Mouse (Mus musculus) heart, embryonic 12.5 days (tissue): ENCODE results near the gene Plpp7. TPM values are rescaled to one million over a fixed set of nuclear protein-coding genes. Genes with fewer than 3 reads are reported as not detected.
A peak's percentile ranks its signal among the peaks of the same experiment; 100 is the strongest.

ENCODE experiments used
- ATAC-seq: fragments of 200-750 bp; cut with Nextera tagmentation; 2 replicates; pipeline ENCODE4 v1.8.0; 2017; ENCODE audit warnings: moderate TSS enrichment, moderate library complexity; ENCODE audit not compliant: insufficient number of reproducible peaks, low FRiP score
- H3K27ac ChIP-seq: fragments of 300-500 bp; sonication (generic); 2 replicates; pipeline ENCODE4 v1.5.1; 2016; ENCODE audit warnings: mild to moderate bottlenecking, moderate library complexity; ENCODE audit not compliant: poor library complexity, severe bottlenecking
- H3K27me3 ChIP-seq: fragments of 300-500 bp; sonication (generic); replicated peaks from 2 replicates; pipeline ENCODE4 v1.6.1; 2016; ENCODE audit warnings: mild to moderate bottlenecking, moderate library complexity
- H3K36me3 ChIP-seq: fragments of 300-500 bp; sonication (generic); 2 replicates; pipeline ENCODE4 v1.6.1; 2016; ENCODE audit warnings: mild to moderate bottlenecking, moderate library complexity
- H3K4me1 ChIP-seq: fragments of 300-500 bp; sonication (generic); replicated peaks from 2 replicates; pipeline ENCODE4 v1.6.1; 2016; ENCODE audit warnings: mild to moderate bottlenecking
- H3K4me2 ChIP-seq: fragments of 300-500 bp; sonication (generic); 2 replicates; pipeline ENCODE4 v1.6.1; 2016; ENCODE audit warnings: mild to moderate bottlenecking, moderate library complexity
- H3K4me3 ChIP-seq: fragments of 300-500 bp; sonication (generic); 2 replicates; pipeline ENCODE4 v1.5.1; 2016; ENCODE audit warnings: mild to moderate bottlenecking
- H3K9ac ChIP-seq: fragments of 300-500 bp; sonication (generic); 2 replicates; pipeline ENCODE4 v1.6.1; 2016; ENCODE audit warnings: mild to moderate bottlenecking, moderate library complexity
- H3K9me3 ChIP-seq: fragments of 300-500 bp; sonication (generic); replicated peaks from 2 replicates; pipeline ENCODE4 v1.6.1; 2016; ENCODE audit warnings: mild to moderate bottlenecking, moderate library complexity
- WGBS: fragments of 180-500 bp; shearing (Covaris S2); methylation state at CpG from one replicate; pipeline ENCODE4 v1.1.7; 2016; 5-methylcytosine and 5-hydroxymethylcytosine counted together
- polyA plus RNA-seq: library from polyadenylated mRNA; unstranded; fragments of >200 nt; fragmentation: Nextera tagmentation; extraction: Ambion mirVana; gene quantifications from 2 replicates; pipeline ENCODE4 v1.2.1, GENCODE M21; 2016

Plpp7 gene
- polyA plus RNA-seq = 11.4 and 13.6 TPM in 2 replicates

DNA sequence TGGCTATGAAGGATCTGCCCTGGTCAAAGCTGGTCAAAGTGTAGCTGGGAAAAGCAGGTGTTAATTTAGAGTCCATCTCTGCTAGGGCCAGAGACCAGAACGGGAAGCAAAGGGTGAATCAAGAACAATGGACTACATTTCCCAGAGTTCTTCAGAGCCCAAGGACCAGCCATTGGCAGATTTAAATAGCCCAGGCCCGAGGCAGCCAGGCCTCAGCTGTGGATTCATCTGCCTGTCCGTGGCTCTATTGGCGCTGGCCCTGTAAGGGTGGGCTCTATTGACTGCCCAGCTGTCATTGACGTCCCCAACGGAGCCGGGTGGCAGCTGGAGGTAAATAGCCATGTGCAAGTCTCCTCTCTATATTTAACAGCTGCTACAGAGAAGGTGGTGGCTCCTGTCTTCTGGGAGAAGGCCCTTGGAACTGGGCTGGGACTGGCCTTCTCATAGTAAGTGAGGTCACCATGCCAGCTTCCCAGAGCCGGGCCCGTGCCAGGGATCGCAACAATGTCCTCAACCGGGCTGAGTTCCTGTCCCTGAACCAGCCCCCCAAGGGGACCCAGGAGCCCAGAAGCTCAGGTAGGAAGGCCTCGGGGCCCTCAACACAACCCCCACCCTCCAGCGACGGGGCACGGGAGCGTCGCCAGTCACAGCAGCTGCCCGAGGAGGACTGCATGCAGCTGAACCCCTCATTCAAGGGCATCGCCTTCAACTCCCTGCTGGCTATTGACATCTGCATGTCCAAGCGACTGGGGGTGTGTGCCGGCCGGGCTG lies at the start of gene Plpp7:
Plpp7 (plus strand) TSS at position 178 of the 771 bp plus-strand sequence.
- Histone ChIP-seq H3K4me2 (peak within 1 kb of the TSS; percentile 78), H3K36me3 (peaks cover 17% of the 10 kb centered on the region), H3K4me3 (peak within 1 kb of the TSS; percentile 50), H3K27ac (peak within 1 kb of the TSS; percentile 68), H3K9ac (peak within 1 kb of the TSS; percentile 86), H3K4me1 (peaks cover 23% of the 10 kb centered on the region), H3K9me3 (peaks cover 1% of the 10 kb centered on the region; the same call in 1 of the 2 replicates), H3K27me3 (no peaks in the 10 kb centered on the region)
- WGBS = 42% methylated on average over 22 of the region's 22 CpGs
- ATAC-seq = peak; percentile 66

DNA sequence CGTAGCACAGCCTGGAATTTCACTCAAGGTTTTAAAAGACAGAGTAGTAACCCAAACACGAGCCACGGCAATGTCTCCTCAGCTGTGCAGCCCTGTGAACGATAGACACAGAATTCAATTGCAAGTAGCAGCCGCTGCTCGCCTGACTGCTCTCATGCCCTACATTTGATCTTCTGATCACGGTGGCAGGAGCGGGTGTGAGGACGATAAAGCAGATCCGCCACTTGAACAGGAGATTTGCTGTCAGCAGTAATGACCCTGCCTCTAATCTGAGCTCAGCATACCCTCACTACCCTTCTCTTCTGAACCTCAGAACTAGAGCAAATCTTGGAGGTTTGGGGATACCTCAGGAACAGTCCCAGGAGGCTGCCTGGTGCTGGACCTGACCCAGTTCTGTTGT lies 49.3 kb upstream of the Plpp7 start:
- no peaks in the 10 kb centered on the region for H3K9me3 ChIP-seq
- 45% methylated on average over 10 of the region's 10 CpGs for WGBS
- no peak for ATAC-seq
- H3K4me2 ChIP-seq = peak overlapping the region; percentile 8; the same call in 1 of the 2 replicates
- peaks cover 73% of the 10 kb centered on the region for H3K36me3 ChIP-seq
- H3K27ac ChIP-seq = peak overlapping the region; percentile 93
- no peaks in the 10 kb centered on the region for H3K27me3 ChIP-seq
- H3K4me3 ChIP-seq = no peak overlapping the region
- peaks cover 45% of the 10 kb centered on the region for H3K4me1 ChIP-seq
- no peak overlapping the region for H3K9ac ChIP-seq

DNA sequence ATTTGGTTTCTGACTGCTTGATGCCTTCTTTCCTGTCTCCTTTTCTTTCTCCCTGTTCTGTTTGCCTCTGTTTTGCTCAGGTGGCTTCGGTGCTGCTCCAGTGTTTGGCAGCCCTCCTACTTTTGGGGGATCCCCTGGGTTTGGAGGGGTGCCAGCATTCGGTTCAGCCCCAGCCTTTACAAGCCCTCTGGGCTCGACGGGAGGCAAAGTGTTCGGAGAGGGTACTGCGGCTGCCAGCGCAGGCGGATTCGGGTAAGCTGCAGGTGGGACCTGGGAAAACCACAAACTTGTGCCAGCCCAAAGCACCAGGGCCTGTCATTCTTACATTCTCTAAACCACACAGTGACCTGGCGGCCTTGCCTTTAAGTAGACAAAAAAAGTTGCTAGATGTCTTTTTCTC lies 48.0 kb upstream of the Plpp7 start:
- H3K9ac ChIP-seq = 0 out of 2 replicates have a peak overlapping the region, but pooled peaks have one; percentile 16

DNA sequence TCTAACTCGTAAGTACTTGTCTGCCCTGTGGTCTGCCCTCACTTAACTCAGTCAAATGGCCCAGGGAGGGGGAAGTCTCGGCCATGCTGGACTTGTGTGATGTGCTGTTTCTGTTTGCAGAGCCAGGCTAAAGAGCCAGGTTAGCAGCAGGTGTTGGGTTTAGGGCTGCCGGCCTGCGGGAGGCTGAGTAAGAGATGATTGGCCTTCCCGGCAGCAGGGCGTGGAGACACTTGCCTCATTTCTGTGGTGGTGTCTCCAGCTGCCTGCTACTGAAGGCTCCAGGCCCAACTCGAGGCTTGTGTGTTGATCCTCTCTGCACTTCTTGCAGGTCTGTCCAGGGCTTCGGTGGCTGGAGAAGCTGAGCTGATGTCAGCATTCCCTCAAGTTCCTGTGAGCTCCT lies 43.5 kb upstream of the Plpp7 start:
- ATAC-seq = no peak
- Histone ChIP-seq H3K36me3 (peaks cover 65% of the 10 kb centered on the region), H3K4me1 (peaks cover 62% of the 10 kb centered on the region), H3K27me3 (no peaks in the 10 kb centered on the region), H3K4me3 (no peak overlapping the region), H3K4me2 (no peak overlapping the region), H3K9ac (no peak overlapping the region), H3K9me3 (no peaks in the 10 kb centered on the region), H3K27ac (0 out of 2 replicates have a peak overlapping the region, but pooled peaks have one; percentile 11)
- WGBS = 58% methylated on average over 8 of the region's 8 CpGs

More for the DNA sequence above, 48.0 kb upstream of the Plpp7 start:
- Histone ChIP-seq H3K4me2 (no peak overlapping the region), H3K4me1 (peaks cover 55% of the 10 kb centered on the region), H3K36me3 (peaks cover 78% of the 10 kb centered on the region), H3K27ac (peak overlapping the region; percentile 63), H3K9me3 (no peaks in the 10 kb centered on the region), H3K27me3 (no peaks in the 10 kb centered on the region), H3K4me3 (no peak overlapping the region)
- ATAC-seq = no peak
- 80% methylated on average over 10 of the region's 10 CpGs for WGBS

DNA sequence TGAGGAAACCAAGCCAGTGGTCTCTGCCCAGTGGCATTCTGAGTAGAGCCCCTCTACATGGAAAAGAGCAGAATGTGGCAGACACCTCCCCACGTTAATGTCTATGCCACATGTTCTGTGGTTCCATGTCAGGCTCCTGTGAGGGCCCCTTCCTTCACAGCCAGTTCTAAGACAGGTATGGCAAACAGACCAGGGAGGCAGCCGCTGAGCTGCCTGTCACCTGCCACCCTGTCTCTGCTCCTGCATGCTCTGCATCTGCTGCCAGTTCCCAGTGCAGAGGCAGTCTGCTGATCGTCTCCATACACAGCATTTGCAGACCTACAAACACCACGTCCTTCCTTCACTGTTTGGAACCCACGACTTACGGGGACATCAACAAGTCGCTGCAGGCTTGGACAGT lies 42.9 kb upstream of the Plpp7 start:
- no peaks in the 10 kb centered on the region for H3K9me3 ChIP-seq
- H3K4me2 ChIP-seq = no peak overlapping the region
- H3K4me3 ChIP-seq = no peak overlapping the region
- no peaks in the 10 kb centered on the region for H3K27me3 ChIP-seq
- ATAC-seq = no peak
- WGBS = 71% methylated on average over 7 of the region's 7 CpGs
- peaks cover 59% of the 10 kb centered on the region for H3K36me3 ChIP-seq
- H3K27ac ChIP-seq = no peak overlapping the region
- peak overlapping the region; percentile 0; the same call in 1 of the 2 replicates for H3K9ac ChIP-seq
- H3K4me1 ChIP-seq = peaks cover 62% of the 10 kb centered on the region

DNA sequence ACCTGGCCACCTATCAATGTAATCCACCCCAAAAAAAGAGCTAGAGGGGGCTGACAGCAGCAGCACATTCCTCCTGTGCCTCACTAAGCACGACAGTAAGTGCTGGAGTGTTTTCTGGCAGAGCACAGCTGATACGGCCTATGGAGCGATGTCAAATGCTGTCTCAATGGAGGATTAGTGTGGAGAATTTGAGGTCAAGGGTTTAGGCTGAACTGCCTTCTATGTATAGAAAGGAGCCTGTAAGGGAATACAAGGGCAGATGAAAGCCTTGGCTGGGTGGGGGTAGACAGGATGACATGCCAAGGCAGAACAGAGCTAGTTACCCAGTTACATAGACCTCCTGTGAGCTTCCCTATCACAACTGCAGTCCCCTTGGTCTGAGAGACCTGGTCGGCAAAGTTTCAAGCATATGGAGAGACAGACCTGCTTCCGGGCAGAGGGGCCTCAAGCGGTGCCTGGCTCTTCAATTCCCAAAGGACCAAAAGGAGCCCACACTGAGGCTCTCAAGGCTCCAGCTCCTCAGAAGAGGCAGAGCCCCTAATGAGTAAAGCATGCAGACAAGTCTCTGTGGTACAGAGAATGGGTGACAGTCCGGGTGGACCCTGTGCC lies 39.9 kb upstream of the Plpp7 start:
- no peak overlapping the region for H3K9ac ChIP-seq
- 0 out of 2 replicates have a peak, but pooled peaks have one; percentile 31 for ATAC-seq
- WGBS = 36% methylated on average over 7 of the region's 7 CpGs

DNA sequence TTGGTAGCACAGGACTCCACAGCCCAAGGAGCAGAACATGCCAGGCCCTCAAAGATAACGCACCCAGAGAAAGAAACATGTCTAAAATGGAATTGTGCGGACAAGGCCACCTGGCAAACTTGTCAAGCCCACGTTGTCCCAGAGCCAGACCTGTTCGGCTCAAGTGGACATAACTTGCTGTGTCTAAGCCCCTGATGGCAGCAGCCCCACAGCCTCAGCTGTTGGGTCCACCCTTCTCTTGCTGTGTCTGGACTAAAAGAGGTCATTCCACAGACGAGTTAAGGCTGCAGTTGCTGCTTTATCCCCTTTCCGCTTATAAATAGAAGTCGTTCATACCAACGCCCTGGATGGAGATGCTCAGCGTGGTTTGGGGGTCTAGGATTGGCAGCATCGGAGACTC lies 38.8 kb upstream of the Plpp7 start:
- H3K36me3 ChIP-seq = peaks cover 19% of the 10 kb centered on the region
- no peaks in the 10 kb centered on the region for H3K9me3 ChIP-seq
- WGBS = 46% methylated on average over 10 of the region's 10 CpGs
- no peak overlapping the region for H3K9ac ChIP-seq
- ATAC-seq = no peak
- no peak overlapping the region for H3K4me3 ChIP-seq
- no peaks in the 10 kb centered on the region for H3K27me3 ChIP-seq
- peak overlapping the region; percentile 91 for H3K27ac ChIP-seq
- H3K4me2 ChIP-seq = no peak overlapping the region
- peaks cover 85% of the 10 kb centered on the region for H3K4me1 ChIP-seq

More for the DNA sequence above, 39.9 kb upstream of the Plpp7 start:
- Histone ChIP-seq H3K4me2 (peak overlapping the region; percentile 11), H3K9me3 (no peaks in the 10 kb centered on the region), H3K27me3 (no peaks in the 10 kb centered on the region), H3K36me3 (peaks cover 29% of the 10 kb centered on the region), H3K27ac (peak overlapping the region; percentile 93), H3K4me3 (no peak overlapping the region), H3K4me1 (peaks cover 76% of the 10 kb centered on the region)

DNA sequence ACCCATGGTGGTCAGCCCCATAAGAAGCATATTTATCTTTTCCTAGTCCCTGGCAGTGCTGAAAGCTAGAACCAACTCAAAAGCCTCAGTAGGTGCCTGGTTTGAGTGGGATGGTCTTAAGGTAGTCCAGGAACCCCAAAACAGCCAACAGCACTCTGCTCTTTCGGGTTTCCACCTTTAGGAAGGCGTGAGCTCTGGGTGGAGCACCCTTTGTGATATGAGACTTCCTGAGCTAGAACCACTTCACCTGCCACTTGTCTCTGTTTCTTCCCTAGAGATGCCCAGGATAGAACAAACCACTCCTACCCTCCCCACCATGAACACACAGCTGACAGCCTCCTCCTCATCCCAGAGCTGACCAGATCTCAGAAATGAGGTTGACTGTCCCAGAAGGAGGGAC lies 38.0 kb upstream of the Plpp7 start:
- H3K36me3 ChIP-seq = peaks cover 10% of the 10 kb centered on the region
- no peak overlapping the region for H3K4me3 ChIP-seq
- H3K27ac ChIP-seq = peak overlapping the region; percentile 91
- peaks cover 85% of the 10 kb centered on the region for H3K4me1 ChIP-seq
- H3K9ac ChIP-seq = peak overlapping the region; percentile 49; the same call in 1 of the 2 replicates
- H3K4me2 ChIP-seq = no peak overlapping the region
- WGBS = 77% methylated on average over 2 of the region's 2 CpGs
- no peaks in the 10 kb centered on the region for H3K27me3 ChIP-seq
- no peak for ATAC-seq
- no peaks in the 10 kb centered on the region for H3K9me3 ChIP-seq

DNA sequence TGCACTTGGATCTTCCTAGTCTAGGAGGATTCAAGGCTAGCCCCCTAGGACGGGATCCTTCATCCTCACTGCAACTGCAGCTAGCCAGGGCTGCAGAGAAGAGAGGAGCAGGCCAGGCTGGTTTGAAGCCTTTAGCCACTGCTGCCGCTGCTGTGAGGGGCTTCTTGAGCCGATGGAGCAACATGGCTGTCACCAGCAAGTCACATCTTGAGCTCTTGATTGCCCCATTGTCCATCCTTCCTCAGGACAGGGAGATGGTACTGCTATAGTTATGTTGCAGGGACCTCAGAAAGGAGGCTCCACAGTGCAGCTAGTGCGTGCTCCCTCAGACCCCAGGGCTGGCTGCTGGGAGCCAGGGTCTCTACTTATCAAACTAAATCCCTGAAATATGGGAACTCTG lies 37.5 kb upstream of the Plpp7 start:
- H3K4me3 ChIP-seq = no peak overlapping the region
- peak overlapping the region; percentile 91 for H3K27ac ChIP-seq
- 73% methylated on average over 4 of the region's 4 CpGs for WGBS

DNA sequence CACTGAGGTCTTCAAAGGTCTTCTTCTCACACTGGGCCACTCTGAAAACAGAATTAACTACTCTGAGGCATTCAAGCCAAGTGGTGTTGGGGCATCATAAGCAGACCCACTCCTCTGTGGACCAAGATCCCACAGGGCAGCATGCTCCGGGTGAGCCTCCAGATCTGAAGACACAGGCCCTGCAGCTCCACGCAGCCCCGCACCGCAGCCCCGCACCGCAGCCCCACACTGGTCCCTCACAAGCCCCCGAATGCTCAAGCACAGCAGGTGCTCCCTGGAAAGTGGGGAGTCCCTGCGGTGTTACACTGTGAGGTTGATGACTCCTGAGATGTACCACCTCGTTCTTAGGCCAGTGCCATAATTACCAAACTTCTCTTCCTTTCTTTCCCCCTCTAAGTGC lies 37.1 kb upstream of the Plpp7 start:
- WGBS = 82% methylated on average over 9 of the region's 9 CpGs
- H3K27me3 ChIP-seq = no peaks in the 10 kb centered on the region
- H3K4me2 ChIP-seq = no peak overlapping the region
- H3K9me3 ChIP-seq = no peaks in the 10 kb centered on the region
- no peak for ATAC-seq
- peaks cover 90% of the 10 kb centered on the region for H3K4me1 ChIP-seq
- H3K36me3 ChIP-seq = peaks cover 7% of the 10 kb centered on the region; the same call in 1 of the 2 replicates
- no peak overlapping the region for H3K9ac ChIP-seq
- no peak overlapping the region for H3K4me3 ChIP-seq
- H3K27ac ChIP-seq = peak overlapping the region; percentile 91; the same call in 1 of the 2 replicates

More for the DNA sequence above, 37.5 kb upstream of the Plpp7 start:
- Histone ChIP-seq H3K4me1 (peaks cover 86% of the 10 kb centered on the region), H3K36me3 (peaks cover 7% of the 10 kb centered on the region; the same call in 1 of the 2 replicates), H3K9me3 (no peaks in the 10 kb centered on the region), H3K9ac (no peak overlapping the region), H3K27me3 (no peaks in the 10 kb centered on the region), H3K4me2 (no peak overlapping the region)
- no peak for ATAC-seq

DNA sequence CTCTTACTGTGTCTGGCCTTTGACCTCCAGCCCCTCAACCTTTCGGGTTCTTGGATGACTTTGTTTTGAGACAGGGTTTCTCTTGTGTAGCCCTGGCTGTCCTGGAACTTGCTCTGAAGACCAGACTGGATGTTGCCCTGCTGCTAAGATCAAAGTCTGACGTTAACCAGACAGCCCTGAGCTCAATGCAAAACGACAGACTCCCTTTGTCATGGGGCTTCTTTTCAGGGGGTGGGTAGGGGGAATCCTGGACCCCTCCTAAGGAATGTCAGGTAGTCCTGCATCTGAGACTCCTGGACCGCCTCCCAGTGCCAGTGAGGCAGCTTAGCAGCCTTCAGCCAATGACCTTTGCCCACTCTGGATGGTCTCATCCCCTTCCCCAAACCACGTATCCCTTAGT lies 36.6 kb upstream of the Plpp7 start:
- Histone ChIP-seq H3K4me1 (peaks cover 90% of the 10 kb centered on the region), H3K9ac (no peak overlapping the region), H3K36me3 (peaks cover 3% of the 10 kb centered on the region; the same call in 1 of the 2 replicates), H3K4me3 (no peak overlapping the region), H3K27ac (peak overlapping the region; percentile 91; the same call in 1 of the 2 replicates), H3K27me3 (no peaks in the 10 kb centered on the region), H3K4me2 (no peak overlapping the region), H3K9me3 (no peaks in the 10 kb centered on the region)
- ATAC-seq = no peak
- 44% methylated on average over 5 of the region's 5 CpGs for WGBS
